Mouse (Mus musculus) embryo, embryonic 11 days (tissue): ENCODE results near the gene Ndufa7.
"Not testable (repeated sequence)": the region's sequence is repeated elsewhere in the genome, so short reads cannot be mapped to it uniquely, and the experiment has no call there.

Experiments
- DNase-seq: peaks from one replicate; pipeline ENCODE4 v3.0.0-alpha.2; 2015

The Ndufa7 gene

DNA sequence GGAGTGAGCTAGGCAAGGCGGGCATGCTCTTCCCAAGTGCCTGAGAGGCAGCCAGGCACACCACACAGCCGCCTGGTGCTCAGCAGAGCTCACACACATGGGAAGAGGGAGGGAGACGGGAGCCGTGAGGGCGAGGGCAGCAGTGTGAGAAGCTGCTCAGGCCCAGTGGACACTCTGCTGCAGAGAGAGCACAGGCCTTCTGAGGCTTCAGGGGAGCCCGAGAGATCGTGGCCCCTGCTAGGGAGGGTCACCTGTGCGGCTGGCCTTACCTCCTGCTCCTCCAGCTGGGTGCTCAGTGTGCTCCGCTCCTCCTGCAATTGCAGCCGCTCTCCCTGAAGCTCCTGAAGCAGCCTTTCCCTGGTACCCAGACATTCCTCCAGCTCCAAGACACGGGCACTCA lies 59.9 kb downstream of the Ndufa7 start:
- not testable (repeated sequence) for DNase-seq

- DNase-seq, result not testable (repeated sequence)
Observed at GRCm38 (mm10) chr17:33887802-33888201, 63.4 kb downstream of the Ndufa7 start.
